Mouse (Mus musculus) forebrain, embryonic 15.5 days (tissue): ENCODE measurements around the gene Efcab6. TPM values are rescaled to one million over a fixed set of nuclear protein-coding genes. Genes with fewer than 3 reads are reported as not detected.

Experiments
- polyA plus RNA-seq: library from polyadenylated mRNA; unstranded; fragments of >200 nt; fragmentation: Nextera tagmentation; extraction: Ambion mirVana; gene quantifications from 2 replicates; pipeline ENCODE4 v1.2.1, GENCODE M21; 2015

The Efcab6 gene
- polyA plus RNA-seq, 1 experiment from 2014 or later = 4.3 TPM

Other genes with a start within 250 kb of the Efcab6 start
- 76.7 and 76.8 TPM in 2 replicates for gene Sult4a1, start 40.4 kb upstream of the Efcab6 start, polyA plus RNA-seq
- not detected in 2 replicates for gene Pnpla5, start 57.8 kb upstream of the Efcab6 start, polyA plus RNA-seq
- gene Pnpla3, start 102.5 kb upstream of the Efcab6 start, polyA plus RNA-seq = 3.4 and 4.0 TPM in 2 replicates
- gene Samm50, start 126.9 kb upstream of the Efcab6 start, polyA plus RNA-seq = 83.1 and 89.2 TPM in 2 replicates
- 2.8 and 3.8 TPM in 2 replicates for gene Parvb, start 166.7 kb upstream of the Efcab6 start, polyA plus RNA-seq